20 mouse cellular contexts compared by ENCODE assay signal in genomic region chr4:22469575-22469974, GRCm38 (mm10). TPM values are rescaled to one million over a fixed set of nuclear protein-coding genes. Genes with fewer than 3 reads are reported as not detected.
"Had no signal": no experiment of that assay in that cellular context is flagged by ENCODE, and none has a peak within 500 bp of the region (broad histone marks: within the 10 kb centered on the region; RNA-seq: fewer than 3 reads in every experiment).

No protein-coding gene starts in this region.

- H3K9me3 ChIP-seq: neural tube, embryonic 13.5 days; neural tube, embryonic 15.5 days; stomach, embryonic 15.5 days had no signal

- H3K9ac ChIP-seq: neural tube, embryonic 13.5 days; neural tube, embryonic 15.5 days; stomach, embryonic 15.5 days had no signal

- DNase-seq: retina, postnatal 1 day; right cerebral cortex, adult 18-20 months; right cerebral cortex, postnatal 14 days; right cerebral cortex, postnatal 25 days; right cerebral cortex, postnatal 4 days; spleen, adult 18-20 months; thymus, adult 18-20 months; thymus, adult 2 months; thymus, postnatal 14 days; thymus, postnatal 25 days; thymus, postnatal 36 days; thymus, postnatal 4 days had no signal

- H3K4me3 ChIP-seq: neural tube, embryonic 13.5 days; neural tube, embryonic 15.5 days; stomach, embryonic 15.5 days had no signal

- H3K27me3 ChIP-seq: neural tube, embryonic 13.5 days; neural tube, embryonic 15.5 days; stomach, embryonic 15.5 days had no signal

- H3K4me2 ChIP-seq: neural tube, embryonic 13.5 days; neural tube, embryonic 15.5 days; stomach, embryonic 15.5 days had no signal

- H3K27ac ChIP-seq: neural tube, embryonic 13.5 days; neural tube, embryonic 15.5 days; stomach, embryonic 15.5 days; stomach, postnatal 0 days had no signal

- H3K36me3 ChIP-seq: neural tube, embryonic 13.5 days; neural tube, embryonic 15.5 days; stomach, embryonic 15.5 days had no signal

- H3K4me1 ChIP-seq: neural tube, embryonic 13.5 days; neural tube, embryonic 15.5 days; stomach, embryonic 15.5 days had no signal

RNA-seq across cellular contexts. Expression of gene Pou3f2, which starts 18.6 kb away (rescaled TPM):
- polyA plus RNA-seq: small intestine, adult 2 months; spleen, adult 2 months; stomach, embryonic 14.5 days; stomach, postnatal 0 days; thymus, postnatal 0 days had no signal
